Mouse (Mus musculus) heart, postnatal 25 days (tissue): ENCODE measurements around the gene Slc7a5. TPM values are rescaled to one million over a fixed set of nuclear protein-coding genes. Genes with fewer than 3 reads are reported as not detected.

ENCODE experiments used
- DNase-seq: peaks from one replicate; pipeline ENCODE4 v3.0.0; 2022; ENCODE audit warnings: low spot score
- intact Hi-C: fragments of 180-260 bp; cut with DNase I; formaldehyde crosslinking; loops from one replicate; pipeline ENCODE4 v1.15.1; 2025
- total RNA-seq, 2 experiments: library from RNA; stranded (reverse); gene quantifications; 2 replicates each; pipeline ENCODE4 v1.2.3; 2021

The Slc7a5 gene
- total RNA-seq, 2 experiments from 2014 or later: 3.2 to 4.9 TPM

DNA sequence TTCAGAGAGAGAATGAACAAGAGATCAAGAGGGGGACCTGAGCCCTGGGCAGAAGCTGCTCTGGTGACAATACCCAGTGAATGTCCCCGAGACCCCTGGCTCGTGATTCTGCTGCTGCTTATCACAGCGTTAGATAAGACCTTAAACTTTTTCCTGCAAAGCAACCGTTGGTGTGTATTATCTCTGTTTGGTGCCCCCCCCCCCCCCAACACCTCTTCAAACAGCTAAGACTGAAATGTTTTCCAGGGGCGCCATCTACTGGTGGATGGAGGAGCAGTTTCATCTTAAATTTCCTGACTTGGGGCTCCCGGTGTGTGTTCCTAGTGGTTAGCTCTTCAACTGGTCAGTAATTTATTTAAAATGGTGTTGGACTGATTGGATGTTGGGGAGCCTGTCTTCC lies 2.2 kb upstream of the Slc7a5 start:
- no peak for DNase-seq

GRCm38 (mm10) chr8:121909148-121909541 lies 1.7 kb upstream of the Slc7a5 start:
- intact Hi-C loops: loop anchor here (1.0 kb wide), 1 partner anchor 58 kb away; no protein-coding TSS in a partner anchor
- DNase-seq: no peak

More for the DNA sequence above, 2.2 kb upstream of the Slc7a5 start:
- intact Hi-C loops: loop anchor here (1.0 kb wide), 2 partner anchors 35 to 58 kb away; no protein-coding TSS in a partner anchor

DNA sequence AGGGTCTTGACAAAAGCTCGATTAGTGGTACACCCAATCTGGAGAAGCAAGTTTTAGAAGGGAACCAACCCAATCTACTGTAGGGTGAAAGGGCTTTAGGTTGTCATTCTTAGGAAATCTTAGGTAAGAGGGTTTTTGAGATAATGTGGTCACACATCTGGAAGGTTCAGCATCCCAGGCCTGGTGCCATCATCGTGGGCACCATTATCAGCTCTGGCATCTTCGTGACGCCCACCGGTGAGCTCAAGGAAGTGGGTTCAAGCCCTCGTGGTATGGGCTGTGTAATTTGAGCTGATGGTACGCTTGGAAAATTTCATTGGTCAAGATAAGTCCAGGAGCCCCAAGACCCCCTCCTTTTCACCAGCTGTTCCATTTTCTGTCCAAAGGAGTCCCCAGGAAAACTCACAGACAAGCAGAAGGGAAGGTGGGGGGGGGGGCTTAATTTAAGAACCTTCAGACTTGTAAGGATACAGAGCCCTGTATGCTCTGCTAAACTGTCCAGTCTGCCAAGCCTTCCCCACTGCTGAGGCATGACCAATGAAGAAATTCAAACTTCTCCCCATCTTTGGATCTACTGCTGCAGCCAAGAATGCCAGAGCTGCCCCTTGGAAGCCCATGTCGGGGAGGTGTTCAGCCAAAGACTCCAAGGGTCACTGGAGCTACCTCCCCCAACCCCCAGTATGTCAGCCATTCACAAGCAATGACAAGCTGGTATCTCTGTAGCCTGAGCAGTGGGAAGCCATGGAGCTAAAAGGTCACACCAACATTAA lies 1.1 kb upstream of the Slc7a5 start:
- DNase-seq: no peak
- intact Hi-C loops: loop anchor here (1.0 kb wide), 1 partner anchor 57 kb away; no protein-coding TSS in a partner anchor

DNA sequence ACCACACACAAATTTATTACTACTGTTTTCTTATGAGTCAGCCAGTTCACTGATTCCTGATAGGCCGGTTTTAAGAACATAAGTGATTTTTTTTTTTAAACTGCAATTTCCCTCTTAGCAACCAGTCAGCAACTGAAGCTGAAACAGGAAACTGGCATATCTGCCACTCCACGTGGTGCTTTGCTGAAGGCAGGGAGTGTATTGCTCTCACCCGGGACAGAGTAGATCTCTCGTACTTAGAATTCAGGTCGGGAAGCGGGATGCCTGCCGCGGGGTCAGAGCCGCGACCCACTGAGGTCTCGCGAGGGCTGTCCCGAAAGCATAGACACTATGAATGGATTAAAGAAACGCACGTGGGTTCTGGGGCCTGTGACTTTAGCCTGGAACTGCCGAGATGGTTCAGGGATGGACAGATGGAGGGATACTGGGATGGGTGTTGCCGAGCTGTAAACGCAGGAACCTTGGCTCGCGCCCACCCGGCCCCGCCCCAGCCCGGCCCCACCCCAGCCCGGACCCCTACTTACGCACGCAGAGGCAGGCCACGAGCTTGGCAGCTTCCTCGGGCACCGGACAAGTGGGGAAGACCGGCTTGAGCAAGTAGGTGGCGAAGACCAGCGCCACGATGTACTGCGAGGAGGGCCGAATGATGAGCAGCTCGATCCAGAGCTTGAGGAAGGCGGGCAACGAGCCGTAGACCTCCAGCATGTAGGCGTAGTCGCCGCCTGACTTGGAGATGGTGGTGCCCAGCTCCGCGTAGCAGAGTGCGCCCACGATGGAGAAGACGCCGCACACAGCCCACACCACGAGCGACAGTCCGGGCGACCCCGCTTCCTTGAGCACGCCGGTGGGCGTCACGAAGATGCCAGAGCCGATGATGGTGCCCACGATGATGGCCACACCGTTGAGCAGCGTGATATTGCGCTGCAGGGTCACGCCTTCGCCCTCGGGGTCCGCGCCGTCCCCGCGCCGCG lies 667 bp downstream of the Slc7a5 start:
- no peak for DNase-seq
- intact Hi-C loops: no loop called here

DNA sequence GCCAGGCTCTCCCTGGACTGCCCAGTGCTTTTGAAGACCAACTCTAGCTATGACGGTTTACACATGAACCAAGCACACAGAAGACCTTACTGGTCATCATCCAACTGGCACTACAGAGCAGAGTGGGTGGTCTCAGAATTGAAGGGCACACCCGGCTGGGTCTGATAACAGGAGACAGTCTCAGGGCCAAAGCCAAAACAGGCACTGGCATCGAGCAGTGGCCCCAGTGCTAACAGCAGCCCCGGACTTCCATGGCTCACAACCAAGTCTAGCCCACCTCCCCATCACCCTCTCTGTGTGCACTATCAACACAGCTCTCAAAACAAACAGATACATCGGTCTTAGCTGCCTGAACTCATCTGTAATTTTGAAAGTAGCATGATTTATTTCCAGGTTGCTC lies 1.6 kb downstream of the Slc7a5 start:
- no peak for DNase-seq
- intact Hi-C loops: no loop called here

- DNase-seq: no peak
- intact Hi-C loops: no loop called here
Measured at GRCm38 (mm10) chr8:121905420-121905819, 2.1 kb downstream of the Slc7a5 start.

DNA sequence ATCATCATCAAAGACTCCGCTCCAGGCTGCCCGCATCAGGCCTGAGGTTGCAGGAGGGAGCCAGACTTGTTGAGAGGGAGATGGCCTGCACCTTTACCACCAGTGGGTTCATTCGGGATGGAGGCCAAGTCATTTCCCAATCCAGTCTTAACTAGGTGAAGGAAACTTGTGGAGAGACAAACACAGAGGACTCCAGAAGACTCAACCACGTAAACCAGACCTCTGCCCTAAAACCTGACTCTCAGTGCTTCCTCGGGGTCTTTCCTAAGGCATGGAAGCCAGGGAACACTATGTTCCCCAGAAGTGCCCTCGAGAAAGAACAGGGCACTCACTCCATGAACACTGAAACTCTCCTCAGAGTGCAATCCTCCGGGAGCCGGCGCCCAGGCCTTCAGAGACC lies 2.5 kb downstream of the Slc7a5 start:
- intact Hi-C loops: no loop called here
- DNase-seq: no peak

- intact Hi-C loops: no loop called here
- no peak for DNase-seq
Measured at GRCm38 (mm10) chr8:121903977-121904376, 3.5 kb downstream of the Slc7a5 start.

DNA sequence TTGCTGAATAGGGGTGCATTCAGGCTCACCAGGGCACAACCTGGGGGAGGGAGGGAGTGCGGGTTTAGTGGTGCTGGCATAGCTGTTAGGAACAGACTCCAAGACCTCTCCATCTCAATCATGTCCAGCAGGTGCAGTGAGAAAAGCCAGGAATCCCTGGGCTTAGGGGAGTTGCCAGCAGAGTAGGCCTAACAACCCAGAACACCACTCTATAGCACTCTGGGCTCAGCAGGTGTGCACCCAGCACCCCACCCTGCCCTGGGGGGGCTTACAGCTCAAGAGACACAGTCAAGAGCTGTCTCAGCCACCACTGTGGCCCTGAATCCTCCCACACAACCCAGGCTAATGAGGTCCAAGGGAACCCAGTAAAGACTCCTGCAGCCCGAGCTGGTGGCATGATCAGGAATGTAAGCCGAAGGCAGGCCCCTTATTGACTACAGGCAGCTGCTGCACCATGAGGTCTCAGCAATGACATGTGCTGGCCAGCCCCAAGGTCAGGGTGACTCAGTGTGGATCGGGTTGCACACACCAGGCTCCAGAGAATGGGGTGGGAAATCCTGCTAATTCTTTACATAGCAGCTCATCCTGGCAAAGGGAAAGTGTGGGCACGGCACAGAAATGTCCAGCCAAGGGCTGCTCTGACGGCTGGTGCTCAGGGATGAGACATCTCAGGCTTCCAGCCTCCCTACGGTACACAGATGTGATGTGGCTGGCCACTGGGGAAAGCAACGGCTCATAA lies 5.8 kb downstream of the Slc7a5 start:
- no peak for DNase-seq
- intact Hi-C loops: no loop called here

DNA sequence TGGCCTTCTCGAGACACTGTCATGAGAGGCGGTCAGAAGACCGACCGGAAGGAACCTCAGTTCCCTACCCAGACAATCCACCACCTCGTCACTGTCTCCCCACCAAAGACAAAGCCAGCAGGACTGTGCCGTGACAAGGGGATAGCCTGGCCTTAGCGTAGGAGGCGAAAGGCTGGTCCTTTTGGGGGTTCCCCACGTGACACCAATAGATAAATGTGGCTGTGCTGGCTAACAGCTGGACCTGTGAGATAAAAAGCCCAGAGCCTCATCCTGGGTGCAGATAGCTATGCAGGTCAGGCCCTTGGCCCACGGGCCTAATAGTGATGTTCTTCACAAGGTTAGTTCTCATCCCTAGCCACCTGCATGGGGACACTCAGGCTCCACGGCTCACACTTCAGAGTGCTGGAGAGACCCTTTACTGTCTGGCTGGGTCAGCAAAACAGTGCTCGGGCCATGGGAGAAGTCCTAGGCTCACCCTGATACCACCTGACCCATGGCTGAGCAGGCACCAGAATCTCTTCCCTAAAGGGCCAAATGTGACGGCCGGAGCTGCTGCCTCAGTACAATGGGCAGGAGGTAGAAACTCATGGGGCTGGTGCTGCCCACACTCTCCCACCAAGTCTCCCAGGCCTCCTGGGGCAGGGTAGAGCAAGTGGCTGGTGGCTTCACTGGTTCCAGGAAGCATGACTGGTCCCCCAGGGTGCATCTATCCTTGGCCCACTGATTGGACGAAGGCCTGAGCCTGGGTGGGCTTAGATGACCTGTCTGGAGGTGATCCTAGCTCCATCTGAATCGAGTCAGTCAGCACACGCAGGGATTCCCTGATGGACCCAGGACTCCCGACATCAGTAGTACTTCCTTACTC lies 8.1 kb downstream of the Slc7a5 start:
- intact Hi-C loops: no loop called here
- DNase-seq: no peak

- peak; percentile 73 for DNase-seq
- intact Hi-C loops: no loop called here
Measured at GRCm38 (mm10) chr8:121898401-121898931, 9.0 kb downstream of the Slc7a5 start.

- intact Hi-C loops: no loop called here
- DNase-seq: no peak
Measured at GRCm38 (mm10) chr8:121897871-121898381, 9.6 kb downstream of the Slc7a5 start.

DNA sequence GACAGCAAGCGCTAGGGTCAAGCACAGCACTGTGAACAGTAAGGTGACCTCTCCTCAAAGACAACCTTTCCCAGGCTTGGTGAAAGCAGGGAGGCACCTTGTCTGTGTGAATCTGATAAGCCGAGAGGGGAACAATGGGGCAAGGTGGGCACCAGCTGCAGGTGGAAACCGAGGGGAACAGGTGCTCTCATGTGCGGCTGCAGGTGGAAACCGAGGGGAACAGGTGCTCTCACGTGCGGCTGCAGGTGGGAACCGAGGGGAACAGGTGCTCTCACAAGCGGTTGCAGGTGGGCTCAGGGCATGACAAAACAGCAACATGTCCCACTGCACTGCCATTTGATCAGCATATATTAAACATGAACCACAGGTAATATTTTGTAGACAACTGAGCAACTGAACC lies 10.3 kb downstream of the Slc7a5 start:
- no peak for DNase-seq
- intact Hi-C loops: no loop called here

- intact Hi-C loops: no loop called here
- no peak for DNase-seq
Measured at GRCm38 (mm10) chr8:121896476-121897145, 10.9 kb downstream of the Slc7a5 start.

GRCm38 (mm10) chr8:121895910-121896309 lies 11.6 kb downstream of the Slc7a5 start:
- DNase-seq: no peak
- intact Hi-C loops: no loop called here

DNA sequence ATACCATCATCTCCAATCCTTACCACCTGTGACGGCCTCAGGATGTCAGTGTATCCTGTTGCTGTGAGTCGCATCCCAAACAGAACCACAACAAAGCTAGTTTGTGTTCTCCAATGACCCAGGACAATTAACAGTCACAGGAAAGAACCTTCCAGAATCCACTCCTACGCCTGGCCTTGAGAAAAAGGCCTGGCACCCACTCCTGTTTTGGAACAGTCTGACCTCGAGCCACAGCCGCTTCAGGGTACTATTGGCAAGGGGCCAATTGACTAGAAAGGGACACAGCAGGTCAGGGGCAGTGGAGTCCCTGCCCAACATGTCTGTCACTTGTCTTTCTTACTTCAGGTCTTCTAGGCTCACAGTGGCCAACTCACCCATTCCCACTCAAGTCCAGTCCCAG lies 14.6 kb downstream of the Slc7a5 start:
- intact Hi-C loops: no loop called here
- no peak for DNase-seq

GRCm38 (mm10) chr8:121889810-121890785 lies 17.4 kb downstream of the Slc7a5 start:
- intact Hi-C loops: no loop called here
- no peak for DNase-seq
